Mouse (Mus musculus) heart, postnatal 4 days (tissue): ENCODE results near the gene Sdk1. TPM values are rescaled to one million over a fixed set of nuclear protein-coding genes. Genes with fewer than 3 reads are reported as not detected.

Experiments used
- DNase-seq: peaks from one replicate; pipeline ENCODE4 v3.0.0; 2021
- total RNA-seq, 2 experiments: library from RNA; stranded (reverse); gene quantifications; 2 replicates each; pipeline ENCODE4 v1.2.3; 2021

Sdk1 gene
- 10 to 100 TPM; 14.1 to 16.1 TPM for total RNA-seq

DNA sequence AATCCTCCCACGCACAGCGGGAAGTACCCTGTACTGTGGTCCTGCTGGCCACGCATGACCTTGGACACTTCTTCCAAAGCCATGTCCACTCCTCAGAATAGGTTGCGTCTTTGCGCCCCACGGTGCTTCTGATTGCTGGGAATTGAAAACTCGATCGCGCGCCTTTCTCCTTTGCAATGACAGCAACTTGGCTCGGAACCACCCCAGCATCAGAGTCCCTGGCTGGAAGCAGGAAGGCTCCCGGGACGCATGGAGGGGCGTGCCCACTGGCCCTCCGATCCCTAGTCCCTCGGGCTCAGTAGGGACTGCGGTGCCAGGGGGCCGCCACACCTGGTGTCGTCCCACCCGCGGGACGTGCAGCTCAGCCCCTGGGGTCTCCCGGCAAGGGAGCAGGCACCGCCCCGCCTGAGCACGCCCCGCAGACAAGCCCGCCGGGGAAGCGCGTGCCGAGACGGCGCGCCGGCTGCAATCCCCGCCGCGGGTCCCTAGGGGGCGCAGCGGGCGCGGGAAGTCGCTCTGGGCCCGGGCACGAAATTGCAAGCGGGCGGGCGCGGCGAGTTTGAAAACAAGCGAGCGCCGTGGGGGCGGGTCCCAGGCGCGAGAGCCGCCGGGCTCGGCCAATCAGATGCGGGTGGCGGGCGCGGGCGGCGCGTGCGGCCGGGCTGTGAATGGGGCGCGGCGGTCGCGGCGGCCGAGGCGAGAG is at the start of gene Sdk1:
Gene Sdk1 (plus strand): TSS at position 650 of the 703 bp plus-strand sequence.
- peak; percentile 98 for DNase-seq

DNA sequence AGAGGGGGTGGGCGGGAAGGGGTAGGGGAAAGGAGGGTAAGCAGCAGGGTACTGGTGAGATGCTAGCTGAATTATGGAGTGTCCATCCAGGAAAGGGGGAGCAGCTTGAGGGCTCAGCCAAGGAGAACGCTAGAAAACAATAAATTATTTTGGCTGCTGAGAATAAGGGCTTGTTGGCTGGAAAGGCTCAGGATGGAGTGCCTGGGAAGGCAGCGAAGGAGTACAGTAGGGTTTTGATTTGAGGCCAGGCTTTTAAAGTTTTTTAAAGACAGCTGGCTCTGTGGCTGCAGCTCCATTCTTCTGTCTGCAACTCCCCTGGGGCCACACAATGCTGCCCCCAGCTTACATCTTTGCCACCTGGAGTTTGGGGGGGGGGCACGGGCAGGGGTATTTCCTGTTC is 44.0 kb upstream of the Sdk1 start:
- no peak for DNase-seq

DNA sequence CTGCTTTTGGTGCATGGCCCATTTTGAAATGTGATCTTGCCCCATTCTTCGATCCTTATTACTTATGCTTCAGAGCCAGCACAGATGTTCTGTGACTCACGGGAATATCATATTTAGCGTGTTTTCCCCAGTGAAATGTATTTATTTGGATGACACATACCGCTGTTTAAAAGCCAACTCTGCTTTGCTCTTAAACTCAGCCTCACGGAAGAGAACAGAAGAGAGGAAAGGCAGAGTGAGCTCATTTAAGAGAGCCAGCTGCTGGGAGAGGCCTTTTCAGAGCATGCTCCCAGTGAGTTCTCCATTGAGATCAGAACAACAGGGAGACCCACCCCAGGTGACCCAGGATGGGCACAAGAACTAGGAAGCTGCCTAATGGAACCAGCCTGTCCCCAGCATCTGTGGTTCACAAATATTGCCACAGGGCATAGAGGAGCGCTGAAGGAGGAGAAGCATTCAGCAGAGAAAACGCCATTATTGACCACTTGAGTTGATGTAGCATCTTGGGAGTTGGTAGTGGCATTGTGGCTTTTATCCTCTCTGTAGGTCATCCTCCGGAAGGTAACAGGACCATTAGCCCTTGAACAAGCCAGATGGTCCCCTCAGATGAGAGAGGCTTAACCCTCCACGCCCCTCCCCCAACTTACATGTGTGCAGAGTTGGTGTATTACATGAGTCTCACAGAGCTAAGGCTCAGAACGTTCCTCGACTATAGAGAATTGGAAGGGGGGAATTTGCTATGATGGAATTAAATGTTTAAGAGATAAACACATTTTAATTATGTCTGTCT is 38.8 kb upstream of the Sdk1 start:
- no peak for DNase-seq

DNA sequence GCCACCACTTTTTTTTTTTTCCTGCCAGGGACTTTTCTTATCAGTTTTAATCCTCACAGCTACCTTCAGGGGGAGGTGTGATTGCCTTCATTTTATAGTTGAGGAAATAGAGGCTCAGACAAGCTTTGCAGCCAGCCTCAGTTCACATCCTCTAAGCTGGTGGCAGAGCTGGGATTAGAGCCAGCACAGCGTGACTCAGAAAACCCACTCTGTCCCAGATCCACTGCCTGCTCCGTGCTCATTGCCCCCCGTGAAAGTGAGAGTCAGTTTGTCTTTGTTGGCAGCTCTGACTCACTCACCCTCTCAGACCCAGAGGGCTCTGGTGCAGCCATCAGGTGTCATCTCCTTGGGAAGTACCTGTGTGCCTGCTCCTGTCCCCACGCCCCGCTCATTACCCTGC is 34.2 kb upstream of the Sdk1 start:
- DNase-seq: no peak

DNA sequence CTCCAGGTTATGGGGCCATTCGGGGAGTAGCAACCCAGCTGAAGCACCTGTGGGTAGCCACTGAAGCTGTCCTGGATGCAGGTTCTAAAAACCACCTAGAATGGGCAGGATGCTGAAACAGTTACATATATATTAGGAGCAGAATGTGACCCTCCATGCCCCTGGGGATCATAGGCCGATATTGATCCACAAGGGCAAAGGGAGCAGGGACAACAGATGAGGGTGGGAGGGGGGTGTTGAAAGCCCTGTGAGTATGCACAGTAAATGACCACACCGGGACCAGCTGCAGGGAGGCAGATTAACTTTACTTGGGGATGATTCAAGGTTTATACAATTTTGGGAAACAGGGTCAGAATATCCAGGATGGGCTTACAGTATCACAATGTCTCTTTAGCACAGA is 16.0 kb upstream of the Sdk1 start:
- no peak for DNase-seq

DNA sequence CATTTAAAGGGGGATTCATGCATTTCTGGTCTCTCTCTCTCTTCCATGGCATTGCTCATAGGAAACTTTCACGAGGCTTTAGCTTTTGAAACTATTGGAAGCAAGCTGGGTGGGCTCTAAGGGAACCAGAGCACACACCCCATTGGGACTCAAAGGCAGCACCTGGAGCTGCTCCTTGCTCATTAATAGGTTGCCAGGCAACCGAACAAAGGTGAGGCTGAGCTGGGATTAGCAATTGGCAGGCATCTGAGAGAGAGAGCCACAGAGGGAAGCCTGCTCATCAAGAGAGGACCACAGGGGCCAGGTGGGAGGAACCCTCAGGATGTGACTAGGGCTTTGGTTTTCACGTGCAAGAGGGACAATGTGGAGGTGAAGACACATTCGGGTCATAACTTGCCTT is 7.0 kb upstream of the Sdk1 start:
- DNase-seq: no peak

DNA sequence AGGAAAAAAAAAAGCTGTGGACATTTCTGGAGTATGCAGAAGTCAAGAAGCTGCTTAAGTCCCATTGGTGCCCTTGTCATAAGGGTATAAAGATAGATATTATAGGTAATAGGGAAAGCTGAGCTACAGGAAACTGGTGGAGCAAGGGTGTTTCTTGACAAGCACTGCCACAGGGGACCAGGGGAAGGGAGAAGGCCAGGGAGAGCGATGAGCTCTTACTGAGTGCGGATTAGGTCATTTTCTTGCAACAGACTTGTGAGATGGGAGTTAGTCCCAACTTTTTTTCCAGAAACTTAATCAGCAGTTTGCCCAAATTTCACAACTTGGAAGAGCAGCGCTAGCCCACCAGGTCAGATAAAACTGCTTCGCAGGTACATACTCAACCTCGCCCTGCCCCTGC is 1.9 kb upstream of the Sdk1 start:
- DNase-seq: no peak

DNA sequence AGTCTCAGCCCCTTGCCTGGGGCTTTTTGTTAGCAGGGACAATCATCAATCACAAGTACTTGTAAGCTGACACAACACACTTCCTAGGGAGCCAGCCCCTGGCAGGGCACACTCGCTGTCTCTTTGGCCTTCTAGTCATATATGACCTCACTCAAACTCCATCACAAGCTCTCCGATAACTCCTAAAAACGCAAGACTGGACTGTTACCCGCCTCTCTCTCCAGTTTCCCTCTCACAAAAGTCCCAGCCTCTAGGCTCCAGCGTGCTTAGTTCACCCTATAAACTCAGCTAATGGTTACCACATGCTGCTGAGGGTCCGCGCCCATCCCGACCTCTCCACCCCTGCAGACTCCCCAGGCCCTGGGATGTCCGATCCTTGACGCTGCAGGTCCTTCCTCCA is 849 bp upstream of the Sdk1 start:
- DNase-seq: no peak

DNA sequence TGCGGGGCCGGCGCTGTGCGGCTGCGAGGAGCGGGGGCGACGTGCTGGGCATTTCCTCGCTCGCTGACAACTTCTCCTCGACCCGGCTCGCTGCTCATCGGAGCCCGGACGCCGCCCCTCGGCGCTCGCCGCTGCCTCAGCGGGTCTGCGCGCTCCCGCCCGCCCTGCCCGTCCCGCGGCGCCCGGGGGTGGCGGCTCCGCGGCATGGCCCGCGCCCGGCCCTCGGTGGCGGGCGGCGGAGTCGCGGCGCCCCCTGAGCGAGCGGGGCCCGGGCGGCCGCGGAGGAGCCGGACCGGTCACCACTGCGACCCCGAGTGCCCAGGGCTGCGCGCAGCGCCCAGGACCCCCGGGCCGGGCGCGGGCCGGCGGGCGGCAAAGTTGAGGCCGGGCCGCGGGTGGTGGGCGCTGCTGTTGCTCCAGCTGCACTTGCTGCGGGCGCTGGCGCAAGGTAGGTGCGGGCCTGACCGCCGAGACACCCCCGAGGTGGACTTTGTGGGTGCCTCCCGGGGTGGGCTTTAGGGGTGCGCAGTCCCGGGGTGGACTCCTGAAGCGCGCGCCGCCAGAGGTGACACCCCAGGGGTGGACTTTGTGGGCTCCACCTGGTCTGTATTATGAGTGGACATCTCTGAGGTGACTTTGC is 475 bp downstream of the Sdk1 start:
- DNase-seq: no peak

DNA sequence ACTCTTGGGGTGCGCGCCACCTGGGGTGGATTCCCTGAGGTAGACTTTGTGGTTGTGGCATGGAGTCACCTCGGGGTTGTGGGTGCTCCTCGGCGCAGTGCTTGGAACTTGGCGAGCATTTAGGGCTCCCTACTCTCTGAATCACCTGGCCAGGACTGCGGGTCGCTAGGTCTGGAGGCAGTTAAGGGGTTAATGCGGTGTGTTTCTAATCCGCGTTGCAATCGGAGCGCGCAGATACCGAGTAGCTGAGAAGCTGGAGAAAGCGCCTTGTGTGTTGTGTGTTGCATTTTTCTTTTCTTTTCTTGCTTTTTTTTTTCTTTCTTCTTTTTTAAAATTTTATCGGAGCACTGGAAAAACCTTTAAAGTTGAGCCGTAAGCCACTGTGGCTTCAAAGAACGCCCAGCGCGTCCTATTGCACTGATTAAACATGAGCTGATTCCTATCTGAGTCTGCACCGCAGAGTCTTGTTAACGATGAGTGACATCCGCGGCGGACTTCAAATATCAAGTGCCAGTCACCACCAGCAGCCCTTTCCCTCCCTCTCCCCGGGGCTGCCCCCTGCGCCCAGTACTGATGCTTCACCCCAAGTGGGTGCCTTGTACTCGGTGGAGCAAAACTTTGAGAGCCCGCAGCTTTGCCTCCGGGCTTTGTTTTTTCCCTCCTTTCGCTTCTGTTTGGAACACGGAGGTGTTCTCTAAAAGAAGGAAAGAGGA is 2.1 kb downstream of the Sdk1 start:
- DNase-seq: peak; percentile 24

DNA sequence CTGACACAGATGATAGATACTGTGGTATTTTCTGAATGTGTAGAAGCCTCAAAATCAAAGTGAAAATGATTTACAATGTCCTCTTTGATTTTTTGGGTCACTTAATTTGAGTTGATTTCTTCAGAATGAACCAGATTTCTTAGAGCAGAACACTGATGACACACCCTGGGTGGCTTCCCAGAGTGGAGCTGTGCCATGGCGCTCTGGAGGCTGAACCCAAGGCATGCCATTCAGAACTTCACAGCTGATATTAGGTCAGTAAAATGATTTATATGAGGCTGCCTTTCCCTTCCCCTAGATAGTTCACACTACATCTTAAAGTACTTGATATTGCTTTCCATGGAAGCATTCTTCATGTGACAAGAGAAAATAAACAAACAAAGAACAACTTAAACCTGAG is 23.0 kb downstream of the Sdk1 start:
- no peak for DNase-seq

DNA sequence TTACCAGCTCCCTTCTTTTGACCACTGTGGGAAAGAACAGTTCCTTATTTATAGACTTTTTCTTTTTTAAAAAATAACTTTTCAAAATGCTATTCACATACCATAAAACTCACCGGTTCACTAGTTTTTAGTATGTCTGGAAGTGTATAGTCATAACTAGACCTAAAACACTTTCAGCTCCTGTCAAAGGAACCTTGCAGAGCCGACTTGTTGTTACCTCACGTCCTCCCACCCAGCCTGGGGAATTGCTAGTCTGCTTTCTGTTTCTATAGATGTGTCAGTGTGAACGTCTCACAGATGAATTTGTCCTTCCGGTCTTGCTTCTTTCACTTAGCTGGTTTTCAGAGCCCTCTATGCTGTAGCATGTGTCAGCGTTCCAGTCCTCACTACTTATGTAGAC is 35.8 kb downstream of the Sdk1 start:
- no peak for DNase-seq

DNA sequence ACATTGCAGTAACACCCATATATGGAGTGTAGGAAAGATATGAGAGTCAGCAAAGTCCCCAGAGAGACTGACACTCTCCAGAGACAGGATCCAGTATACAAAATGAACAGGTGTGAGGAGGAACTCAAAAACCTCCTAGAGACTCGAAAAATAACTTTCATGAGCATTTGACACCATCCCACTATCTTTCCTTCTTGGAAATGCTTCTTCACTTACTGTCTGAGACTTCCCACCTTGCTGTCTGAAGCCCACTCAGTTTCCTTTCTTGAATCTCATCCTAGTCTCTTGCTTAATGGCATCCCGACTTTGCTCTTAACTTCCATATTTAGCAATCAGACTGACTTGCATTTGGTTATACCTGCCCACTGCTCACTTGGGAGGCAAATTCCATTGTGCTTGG is 40.5 kb downstream of the Sdk1 start:
- DNase-seq: no peak

DNA sequence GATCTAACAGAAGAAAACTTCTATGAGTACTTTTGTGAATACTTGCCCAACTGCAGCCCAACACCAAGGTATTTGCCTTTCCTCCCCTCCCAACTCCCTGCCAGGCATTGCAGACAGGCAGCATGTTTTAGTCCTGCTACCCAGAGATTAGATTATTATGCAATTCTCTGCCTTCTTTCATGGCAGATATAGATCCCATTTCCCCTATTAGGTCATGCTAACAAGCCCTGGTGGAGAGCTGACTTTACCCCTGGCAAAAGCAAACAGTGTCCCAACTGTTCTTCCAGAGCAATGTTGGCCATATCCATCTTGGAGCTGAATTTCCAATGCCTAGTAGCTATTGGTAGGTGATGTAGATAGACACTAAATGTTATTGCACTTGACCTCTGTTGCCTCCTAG is 48.3 kb downstream of the Sdk1 start:
- no peak for DNase-seq

DNA sequence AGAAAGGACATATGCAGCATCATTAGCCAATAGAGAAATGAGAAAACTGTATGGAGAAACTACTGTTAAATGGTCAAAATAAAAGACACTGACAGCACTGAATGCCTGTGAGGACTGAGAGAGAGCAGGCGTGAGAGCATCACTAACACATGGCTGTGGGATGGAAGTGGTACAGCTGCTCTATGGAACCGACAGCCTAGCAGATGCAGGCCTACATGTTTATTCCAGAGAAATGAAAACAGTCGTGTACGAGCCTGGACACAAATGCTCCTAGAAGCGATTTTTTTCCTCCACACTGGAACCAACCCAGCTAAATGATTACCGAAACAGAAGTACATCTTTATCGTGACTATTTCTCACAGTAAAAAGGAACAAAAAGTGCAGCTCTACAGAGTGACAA is 54.0 kb downstream of the Sdk1 start:
- no peak for DNase-seq

DNA sequence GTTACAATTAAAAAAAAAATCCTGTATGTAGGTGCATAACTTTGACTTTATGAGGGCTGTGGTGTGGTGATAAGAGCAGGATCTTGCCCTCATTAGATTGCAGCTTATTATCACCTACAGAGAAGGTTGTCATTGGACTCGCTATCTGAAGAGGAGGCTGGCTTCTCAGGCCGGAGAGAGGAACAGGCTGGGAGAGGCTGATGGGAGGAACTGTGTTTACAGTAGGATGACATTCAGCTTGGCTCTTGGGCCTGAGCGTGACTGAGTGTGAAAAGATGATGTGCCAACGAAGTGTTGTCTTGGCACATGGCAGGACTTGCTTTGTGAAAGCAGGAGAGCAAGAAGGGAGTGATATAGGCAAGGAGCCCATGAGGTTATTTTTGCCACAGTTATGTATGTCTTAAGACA is 61.0 kb downstream of the Sdk1 start:
- DNase-seq: peak; percentile 12

DNA sequence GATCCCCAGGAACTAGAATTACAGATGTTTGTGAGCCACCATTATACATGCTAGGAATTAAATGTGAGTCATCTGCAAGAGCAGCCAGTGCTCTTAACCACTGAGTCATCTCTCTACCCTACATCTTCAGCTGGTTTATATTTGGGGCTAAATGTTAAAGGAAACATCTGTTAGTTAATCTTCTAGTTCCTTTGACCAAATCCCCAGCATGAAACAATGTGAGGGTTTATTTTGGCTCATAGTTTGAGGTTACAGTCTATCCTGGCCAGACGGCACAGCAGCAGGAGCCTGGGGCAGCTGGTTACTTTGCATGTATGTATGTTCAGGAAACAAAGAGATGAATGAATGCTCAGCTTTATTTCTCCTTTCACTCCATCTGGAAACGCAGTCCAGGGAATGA is 62.5 kb downstream of the Sdk1 start:
- no peak for DNase-seq

DNA sequence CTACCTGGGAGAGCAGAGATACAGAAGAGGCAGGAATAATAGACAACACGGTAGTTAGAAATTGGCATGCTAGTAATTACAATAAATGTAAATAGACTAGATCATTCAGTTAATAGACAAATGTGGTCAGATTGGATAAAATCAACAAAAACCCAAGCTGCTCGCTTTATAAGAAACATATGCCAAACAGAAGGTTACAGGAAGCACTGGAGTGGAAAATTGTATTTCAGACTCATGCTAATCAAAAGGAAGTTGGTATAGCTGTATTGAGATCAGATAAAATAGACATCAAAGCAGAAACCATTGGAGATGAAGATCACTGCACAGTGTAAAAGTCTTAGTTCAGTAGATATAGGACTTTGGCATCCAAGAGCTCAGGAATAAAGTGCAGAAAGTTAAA is 63.4 kb downstream of the Sdk1 start:
- DNase-seq: no peak

DNA sequence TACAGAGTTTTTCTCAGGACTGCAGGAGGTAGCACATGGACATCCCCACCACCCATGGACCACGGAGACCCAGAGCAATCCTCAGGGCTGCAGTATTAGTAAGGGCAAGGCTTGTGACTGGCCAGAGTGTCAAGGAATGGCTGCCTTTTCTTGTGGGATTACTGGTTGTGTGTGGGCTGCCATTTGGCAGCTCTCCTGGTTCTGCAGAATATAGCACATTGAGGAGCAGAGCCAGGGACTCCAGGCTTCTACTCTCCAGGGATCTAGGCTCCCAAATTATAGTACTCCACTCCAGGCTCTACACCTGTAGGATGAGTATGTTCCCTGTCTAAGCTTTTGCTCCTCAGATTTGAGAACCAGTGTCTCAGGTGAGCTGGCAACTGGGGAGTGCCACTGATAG is 69.4 kb downstream of the Sdk1 start:
- DNase-seq: peak; percentile 8

DNA sequence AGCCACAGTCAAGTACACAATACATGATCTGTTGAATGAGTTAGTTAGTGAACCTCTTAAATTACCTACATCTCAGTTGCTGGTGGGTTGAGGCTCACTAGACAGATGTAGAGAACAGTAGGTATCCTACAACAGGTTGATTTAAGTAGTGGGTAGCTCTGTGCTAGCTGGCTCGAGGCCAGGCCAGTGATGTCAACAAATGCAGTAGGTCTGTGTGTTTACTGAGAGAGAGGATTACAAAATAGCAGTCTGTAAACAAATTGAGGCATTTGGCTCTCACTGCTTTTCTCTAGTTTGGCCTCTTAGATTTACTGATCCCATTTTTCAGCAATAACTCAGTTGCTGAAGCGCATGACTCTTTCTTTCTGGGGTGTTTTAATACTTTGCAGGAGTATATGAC is 70.5 kb downstream of the Sdk1 start:
- DNase-seq: no peak

DNA sequence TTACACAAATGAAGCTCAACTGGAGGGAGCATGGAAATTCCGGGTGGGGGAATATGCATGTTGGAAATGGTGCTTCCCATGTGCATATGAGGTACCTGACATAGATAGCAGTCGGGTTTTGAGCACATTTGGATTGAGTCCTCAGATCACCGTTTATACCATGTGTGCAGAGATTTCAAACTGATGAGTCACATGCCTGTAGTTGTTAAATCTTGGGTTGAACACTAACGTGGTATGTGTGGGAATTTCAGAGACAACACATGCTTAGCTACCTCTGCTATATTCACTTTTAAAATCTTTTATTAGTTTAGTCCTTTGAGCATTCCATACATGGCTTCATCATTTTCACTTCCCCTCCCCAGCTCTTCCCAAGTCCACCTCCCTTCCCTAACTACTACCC is 71.0 kb downstream of the Sdk1 start:
- no peak for DNase-seq

DNA sequence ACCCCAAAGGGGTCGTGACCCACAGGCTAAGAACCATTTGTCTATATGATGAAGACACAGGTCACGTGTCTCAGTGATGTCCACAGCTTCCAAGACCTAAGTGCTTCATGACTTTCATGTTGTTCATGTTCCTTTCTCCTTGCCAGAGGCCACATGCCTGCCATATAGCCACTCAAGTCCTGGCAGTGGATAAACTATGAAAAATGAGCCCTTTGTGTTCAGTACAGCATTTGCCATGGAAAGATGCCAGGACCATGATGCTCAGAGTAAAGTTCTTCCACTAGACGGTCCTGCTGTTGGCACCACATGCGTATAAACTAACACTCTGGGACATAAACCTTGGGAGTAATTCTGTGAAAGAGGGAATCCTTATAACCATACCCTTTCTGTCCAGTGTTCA is 75.8 kb downstream of the Sdk1 start:
- DNase-seq: peak; percentile 16

DNA sequence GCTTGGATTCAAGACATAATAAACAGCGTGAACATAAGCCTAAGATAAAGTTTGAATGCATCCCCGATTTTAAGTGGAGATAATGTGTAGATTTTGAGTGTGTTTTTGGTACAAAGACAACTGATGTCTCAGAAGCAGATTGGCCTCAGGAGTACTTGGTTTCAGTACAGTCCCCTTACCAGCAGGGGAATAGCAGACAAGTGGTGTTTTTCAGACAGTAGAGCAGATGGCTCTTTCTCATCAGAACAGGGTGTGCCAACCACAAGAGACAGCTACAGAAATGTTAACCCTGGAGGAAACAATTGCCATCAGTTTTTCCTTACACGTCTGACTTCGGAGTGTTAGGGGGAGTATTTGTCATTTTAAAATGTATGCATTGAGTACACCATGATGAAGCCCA is 83.6 kb downstream of the Sdk1 start:
- DNase-seq: no peak
